ENCODE assay signal across 9 mouse cellular contexts in genomic region chr4:148950932-148951650, GRCm38 (mm10).
DNase-seq lines count a peak whose midpoint lies in the region; ATAC-seq and TF ChIP-seq lines count a peak whose summit lies in the region.
"Had no signal": no experiment of that assay in that cellular context is flagged by ENCODE, and none has a peak within 500 bp of the region (broad histone marks: within the 10 kb centered on the region; RNA-seq: fewer than 3 reads in every experiment).

No protein-coding gene starts in this region.

- ATAC-seq in intestine, embryonic 14.5 days (replicated peaks; ENCODE audit: low FRiP score, low TSS enrichment, low read depth), result no peak
- ATAC-seq in limb, embryonic 12.5 days (ENCODE audit: insufficient number of reproducible peaks, insufficient read depth, low FRiP score, low TSS enrichment, low read depth), result no peak
- no peak for ATAC-seq in activated CD4-positive, CD25-positive, alpha-beta regulatory T cell, adult 4 months

- 0 out of 2 replicates have a peak, but pooled peaks cover 4% of the 10 kb centered on the region for H3K36me3 ChIP-seq in intestine, embryonic 14.5 days (ENCODE audit: control insufficient read depth, insufficient read depth, low read length)
- no peaks in the 10 kb centered on the region; the same call in 1 of the 2 replicates for H3K36me3 ChIP-seq in limb, embryonic 12.5 days

- peaks cover 29% of the 10 kb centered on the region for H3K27me3 ChIP-seq in intestine, embryonic 14.5 days (replicated peaks; ENCODE audit: control insufficient read depth, insufficient read depth, low read length)
- H3K27me3 ChIP-seq in limb, embryonic 12.5 days, result peaks cover 69% of the 10 kb centered on the region

- 55% methylated on average over 25 of the region's 25 CpGs for WGBS in intestine, embryonic 14.5 days
- 29% methylated on average over 25 of the region's 25 CpGs for WGBS in limb, embryonic 12.5 days

- peak; percentile 29 for DNase-seq in cerebellum, adult 11-12 months
- DNase-seq in gastrocnemius, postnatal 36 days, result peak; percentile 57 to 63
- no peak for DNase-seq in intestine, embryonic 14.5 days (ENCODE audit: low spot score)
- peak; percentile 99 for DNase-seq in retina, postnatal 1 day
- DNase-seq in spleen, postnatal 4 days (ENCODE audit: low spot score in 2 of 2), result no peak

- H3K9ac ChIP-seq in intestine, embryonic 14.5 days (ENCODE audit: low read length), result no peak overlapping the region
- H3K9ac ChIP-seq in limb, embryonic 12.5 days (replicated peaks), result peak overlapping the region; percentile 23; the same call in 1 of the 2 replicates

- no peaks in the 10 kb centered on the region for H3K9me3 ChIP-seq in intestine, embryonic 14.5 days (ENCODE audit: control insufficient read depth, low read length)
- H3K9me3 ChIP-seq in limb, embryonic 12.5 days, result no peaks in the 10 kb centered on the region

- H3K4me2 ChIP-seq in intestine, embryonic 14.5 days (ENCODE audit: low read length), result no peak overlapping the region
- H3K4me2 ChIP-seq in limb, embryonic 12.5 days, result peak overlapping the region; percentile 80

- H3K27ac ChIP-seq in cortical plate, adult 2 months (ENCODE audit: insufficient read depth, low read length), result no peak overlapping the region
- 0 out of 2 replicates have a peak overlapping the region, but pooled peaks have one; percentile 27 for H3K27ac ChIP-seq in intestine, embryonic 14.5 days (ENCODE audit: low read depth)
- H3K27ac ChIP-seq in limb, embryonic 12.5 days, result peak overlapping the region; percentile 50; the same call in 1 of the 2 replicates
- H3K27ac ChIP-seq: macrophage had no signal

- TF ChIP-seq CTCF in cortical plate, adult 2 months (IDR thresholded peaks at IDR 0.05; ENCODE audit: extremely low read depth, insufficient read depth, low read length), result no peak

- no peak for TF ChIP-seq POLR2A in cortical plate, adult 2 months (IDR thresholded peaks at IDR 0.05; ENCODE audit: extremely low read depth, insufficient read depth, low read length)

- peak overlapping the region; percentile 44 for H3K4me3 ChIP-seq in cortical plate, adult 2 months (ENCODE audit: insufficient read depth, low read length)
- H3K4me3 ChIP-seq in intestine, embryonic 14.5 days (ENCODE audit: low read depth, low read length), result no peak overlapping the region
- H3K4me3 ChIP-seq in limb, embryonic 12.5 days (replicated peaks), result peak overlapping the region; percentile 44; the same call in 1 of the 2 replicates

- intact Hi-C loops in gastrocnemius, postnatal 36 days (cut with DNase I), result no loop called here

- H3K4me1 ChIP-seq in cortical plate, adult 2 months (ENCODE audit: control insufficient read depth, insufficient read depth, low read length), result no peaks in the 10 kb centered on the region
- H3K4me1 ChIP-seq in intestine, embryonic 14.5 days (replicated peaks; ENCODE audit: control insufficient read depth, insufficient read depth, low read length), result peaks cover 20% of the 10 kb centered on the region
- peaks cover 61% of the 10 kb centered on the region for H3K4me1 ChIP-seq in limb, embryonic 12.5 days (replicated peaks)

Comparison
In these comparisons a context has a peak if more than half of its experiments do, and no peak if none do; other contexts are left out.
1. DNase-seq: peak in cerebellum, adult 11-12 months (single experiment), gastrocnemius, postnatal 36 days (2 of 2) and retina, postnatal 1 day (single experiment); none in intestine, embryonic 14.5 days (single experiment) and spleen, postnatal 4 days (0 of 2).